Mouse (Mus musculus) left cerebral cortex, postnatal 25 days (tissue): ENCODE data around the gene Gpsm1. TPM values are rescaled to one million over a fixed set of nuclear protein-coding genes. Genes with fewer than 3 reads are reported as not detected.

Source experiments
- DNase-seq, 2 experiments: peaks; one replicate each; pipeline ENCODE4 v3.0.0; 2022; ENCODE audit warnings: low spot score in 2 of 2, mixed read lengths in 1 of 2
- intact Hi-C: fragments of 180-260 bp; cut with DNase I; formaldehyde crosslinking; loops from one replicate; pipeline ENCODE4 v1.15.1; 2025
- total RNA-seq, 2 experiments: library from RNA; stranded (reverse); gene quantifications; 2 replicates each; pipeline ENCODE4 v1.2.3; 2021

The Gpsm1 gene
- total RNA-seq, 2 experiments from 2014 or later = 48.7 to 51.4 TPM

DNA sequence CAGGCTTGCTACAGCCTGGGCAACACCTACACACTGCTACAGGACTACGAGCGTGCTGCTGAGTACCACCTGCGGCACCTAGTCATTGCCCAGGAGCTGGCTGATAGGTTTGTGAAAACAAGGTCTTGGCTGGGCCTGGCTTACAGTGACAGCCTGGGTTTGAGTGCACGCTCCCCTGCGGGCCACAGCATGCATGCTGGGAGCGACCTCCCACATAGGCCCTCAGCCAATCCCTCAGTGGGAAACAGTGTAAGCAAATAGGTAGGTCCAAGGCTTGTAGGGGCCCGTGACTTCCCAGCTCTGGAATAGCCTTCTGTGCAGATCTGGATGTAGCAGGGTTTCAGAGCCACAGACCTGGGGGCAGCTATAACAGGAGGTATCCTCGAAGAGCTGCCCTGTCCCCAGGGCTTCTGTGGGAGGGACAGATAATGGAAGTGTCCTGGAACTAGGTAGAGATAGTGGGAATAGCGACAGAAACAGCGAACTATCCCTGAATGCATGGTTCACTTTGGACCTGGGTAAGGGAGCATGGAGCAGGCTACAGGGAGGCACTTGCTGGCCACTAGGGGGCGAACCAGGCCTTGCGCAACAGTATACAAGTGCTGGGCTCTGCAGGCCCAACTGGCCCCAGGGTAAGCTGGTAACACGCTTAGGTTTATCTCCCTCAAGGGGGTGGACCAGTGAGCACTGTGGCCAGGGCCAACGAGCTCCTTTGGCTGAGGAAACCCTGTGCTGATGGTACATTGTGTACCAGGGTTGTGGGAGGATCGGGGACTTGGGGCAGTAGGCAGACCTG lies 10.3 kb downstream of the Gpsm1 start:
- intact Hi-C loops = loop anchor here (1.0 to 10.0 kb wide), 3 partner anchors 27 to 239 kb away; partner anchors contain the start of gene Dnlz
- DNase-seq = no peak

DNA sequence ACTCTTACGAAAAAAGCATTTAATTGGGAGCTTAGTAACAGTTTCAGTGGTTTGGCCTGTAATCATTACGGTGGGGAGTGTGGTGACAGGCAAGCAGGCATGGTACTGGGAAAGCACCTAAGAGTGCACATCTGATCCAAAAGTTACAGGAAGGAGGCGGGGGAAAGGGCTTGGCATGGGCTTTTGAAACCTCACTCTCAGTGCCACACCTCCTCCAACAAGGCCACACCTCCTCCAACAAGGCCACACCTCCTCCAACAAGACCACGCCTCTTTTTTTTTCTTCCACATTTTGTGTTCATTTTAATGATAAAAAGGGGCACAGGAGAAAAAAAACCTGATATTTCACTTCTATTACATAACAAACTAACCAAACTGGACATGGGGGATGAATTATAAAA lies 12.5 kb downstream of the Gpsm1 start:
- no peak for DNase-seq
- intact Hi-C loops = loop anchor here (5.0 to 10.0 kb wide), 2 partner anchors 114 to 237 kb away; no protein-coding TSS in a partner anchor

DNA sequence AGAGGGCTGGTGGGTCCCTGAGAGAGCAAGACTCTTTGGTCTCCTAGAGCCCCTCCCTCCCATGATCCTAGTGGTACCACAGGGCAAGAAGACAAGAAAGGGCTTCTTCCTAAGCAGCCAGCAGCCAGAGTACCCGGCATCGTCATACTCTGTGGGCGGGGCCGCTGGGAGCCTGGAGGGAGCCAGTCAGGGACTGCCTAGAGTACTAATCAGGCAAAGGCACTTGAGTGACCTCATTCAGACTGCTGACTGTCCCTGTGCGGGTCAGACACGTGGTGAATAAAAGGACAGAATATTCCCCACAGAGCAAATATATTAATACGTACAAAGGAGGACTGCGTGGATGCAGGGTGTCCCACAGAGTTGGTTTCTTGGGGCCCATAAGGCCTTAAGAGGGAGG lies 14.1 kb downstream of the Gpsm1 start:
- peak in 1 of 2 experiments; percentile 54 for DNase-seq
- intact Hi-C loops = loop anchor here (5.0 to 10.0 kb wide), 2 partner anchors 113 to 235 kb away; no protein-coding TSS in a partner anchor

DNA sequence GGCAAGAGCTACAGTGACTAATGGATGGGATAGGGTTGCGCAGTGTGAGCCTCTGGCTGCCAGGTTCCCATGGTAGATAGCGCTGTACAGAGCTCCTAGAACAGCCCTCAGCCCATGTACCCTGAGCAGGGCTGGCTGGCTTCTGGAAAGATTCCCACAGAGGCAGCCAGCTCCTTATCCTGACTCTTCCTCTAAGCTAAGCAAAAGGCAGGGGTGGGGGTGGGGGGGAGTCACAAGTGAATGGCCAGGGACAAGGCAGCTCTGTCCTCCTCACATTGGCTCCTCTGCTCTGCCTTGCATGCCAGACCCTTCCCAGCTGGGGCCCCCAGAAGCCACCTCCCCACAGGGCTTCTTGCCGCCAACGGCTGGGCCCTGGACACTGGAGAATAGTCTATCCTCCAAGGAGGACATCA lies 14.7 kb downstream of the Gpsm1 start:
- DNase-seq = no peak
- intact Hi-C loops = no loop called here

DNA sequence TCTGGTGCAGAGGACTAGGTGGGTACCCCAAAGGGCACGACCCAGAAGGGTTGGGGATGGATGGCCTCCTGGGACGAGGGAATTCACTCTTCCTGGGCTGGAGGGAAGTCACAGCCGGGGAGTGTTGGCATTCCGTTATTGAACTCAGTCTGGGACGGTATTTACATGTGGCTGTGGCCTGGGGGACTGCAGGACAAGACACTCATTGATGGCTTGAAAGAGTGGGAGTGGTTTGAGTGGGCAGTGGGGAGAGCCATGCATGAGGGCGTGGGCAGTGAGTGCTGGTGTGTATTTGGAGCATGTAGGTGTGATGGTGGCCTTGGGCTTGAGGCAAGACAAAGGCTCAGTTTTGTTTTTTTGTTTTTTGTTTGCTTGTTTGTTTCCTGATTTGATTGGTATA lies 15.4 kb downstream of the Gpsm1 start:
- DNase-seq = peak in 1 of 2 experiments; percentile 30
- intact Hi-C loops = no loop called here

DNA sequence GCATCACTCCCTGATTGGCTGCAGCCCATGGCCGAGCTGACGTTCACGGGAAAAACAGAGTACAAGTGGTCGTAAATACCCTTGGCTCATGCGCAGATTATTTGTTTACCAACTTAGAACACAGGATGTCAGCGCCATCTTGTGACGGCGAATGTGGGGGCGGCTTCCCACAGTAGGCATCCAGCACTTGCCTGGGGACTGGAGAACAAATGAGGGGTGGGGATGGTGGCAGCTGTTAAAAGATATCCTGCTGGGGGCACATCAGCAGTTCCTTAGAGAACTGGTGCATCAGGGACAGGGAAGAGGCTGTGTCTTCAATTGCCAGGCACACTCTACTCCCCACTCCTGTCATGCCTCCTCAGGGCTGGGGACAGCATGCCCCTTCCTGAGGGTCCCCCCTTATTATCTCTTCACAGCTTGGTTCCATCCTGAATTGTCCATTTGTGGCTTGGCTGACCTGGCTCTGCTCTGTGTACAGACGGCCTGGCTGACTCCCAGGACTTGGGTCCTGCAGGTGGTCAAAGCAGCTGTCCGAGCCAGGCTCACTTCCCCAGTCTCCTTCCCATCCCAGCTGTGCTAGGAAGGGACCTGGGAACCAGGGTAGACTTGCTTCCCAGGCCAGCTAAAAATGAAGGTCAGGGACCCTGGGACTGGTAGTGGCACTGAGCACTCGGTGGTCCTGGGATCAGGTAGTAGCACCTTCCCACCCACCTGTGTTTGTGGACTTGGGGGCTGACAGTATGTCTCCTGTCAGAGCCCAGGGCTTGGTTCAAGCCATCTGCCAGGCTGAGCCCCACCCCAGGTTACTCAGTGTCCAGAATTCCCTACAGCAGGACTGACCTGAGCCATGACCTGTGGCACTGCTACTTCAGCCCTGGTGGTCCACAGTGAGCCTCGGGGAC lies 23.2 kb downstream of the Gpsm1 start:
- DNase-seq = no peak
- intact Hi-C loops = no loop called here

DNA sequence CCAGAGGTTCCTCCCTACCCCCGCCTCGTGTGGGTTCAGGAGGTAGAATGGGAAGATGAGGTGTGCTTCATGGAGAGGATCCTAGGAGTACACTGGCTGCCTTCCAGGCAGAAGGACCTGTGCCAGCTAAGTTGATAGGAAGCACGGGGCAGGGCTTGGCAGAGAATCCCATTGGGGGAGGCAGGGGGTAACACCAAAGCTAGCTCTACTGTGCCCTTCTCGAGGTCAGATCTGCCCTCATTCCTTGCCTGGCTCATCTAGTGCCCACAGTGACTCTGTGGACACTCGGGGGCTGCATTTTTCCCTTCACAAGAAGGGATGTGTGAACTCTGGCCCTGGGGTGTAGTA lies 23.9 kb downstream of the Gpsm1 start:
- intact Hi-C loops = no loop called here
- DNase-seq = no peak

DNA sequence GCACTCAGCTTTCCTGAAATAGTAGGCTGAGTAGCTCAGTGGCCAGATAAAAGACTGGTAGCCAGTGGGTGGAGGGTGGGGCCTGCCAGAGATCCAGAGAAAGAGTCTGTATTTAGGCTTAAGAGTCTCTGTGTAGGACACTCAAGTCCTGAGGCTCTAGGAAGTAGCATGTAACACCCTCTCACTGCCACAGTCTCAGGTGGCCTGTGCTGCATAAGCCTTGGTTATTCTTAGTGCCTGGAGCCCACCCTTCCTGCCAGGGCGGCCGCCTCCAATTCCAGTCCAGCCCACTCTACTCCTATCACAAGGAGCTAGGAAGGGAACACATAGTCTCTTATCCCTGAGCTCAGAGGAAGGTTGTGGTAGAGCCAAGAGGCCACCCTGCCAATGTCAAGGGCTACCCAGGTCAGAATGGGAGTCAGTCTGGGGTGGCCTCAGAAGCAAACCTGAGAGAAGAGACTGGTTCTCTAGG lies 26.2 kb downstream of the Gpsm1 start:
- peak; percentile 36 to 82 for DNase-seq

DNA sequence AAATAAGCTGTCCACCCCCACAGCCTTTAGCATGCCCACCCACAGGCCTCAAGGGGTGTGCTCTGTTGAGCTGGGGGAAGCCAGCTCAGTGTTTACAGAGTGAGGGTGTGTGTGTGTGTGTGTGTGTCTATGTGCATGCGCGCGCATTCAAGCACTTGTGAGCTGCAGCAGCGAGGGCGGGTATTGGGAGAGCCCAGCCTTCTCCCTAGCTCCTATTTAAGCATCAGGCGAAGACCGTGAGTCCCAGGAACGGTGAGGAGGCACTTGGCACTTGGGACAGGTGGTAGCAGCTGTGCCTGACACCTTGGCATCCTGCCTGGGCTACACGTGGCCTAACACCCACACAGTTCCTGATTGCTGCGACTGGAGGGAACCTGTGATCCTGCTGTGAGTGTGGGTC lies 26.7 kb downstream of the Gpsm1 start:
- intact Hi-C loops = no loop called here
- peak; percentile 82 to 88 for DNase-seq

More for the DNA sequence above, 26.2 kb downstream of the Gpsm1 start:
- intact Hi-C loops = no loop called here

DNA sequence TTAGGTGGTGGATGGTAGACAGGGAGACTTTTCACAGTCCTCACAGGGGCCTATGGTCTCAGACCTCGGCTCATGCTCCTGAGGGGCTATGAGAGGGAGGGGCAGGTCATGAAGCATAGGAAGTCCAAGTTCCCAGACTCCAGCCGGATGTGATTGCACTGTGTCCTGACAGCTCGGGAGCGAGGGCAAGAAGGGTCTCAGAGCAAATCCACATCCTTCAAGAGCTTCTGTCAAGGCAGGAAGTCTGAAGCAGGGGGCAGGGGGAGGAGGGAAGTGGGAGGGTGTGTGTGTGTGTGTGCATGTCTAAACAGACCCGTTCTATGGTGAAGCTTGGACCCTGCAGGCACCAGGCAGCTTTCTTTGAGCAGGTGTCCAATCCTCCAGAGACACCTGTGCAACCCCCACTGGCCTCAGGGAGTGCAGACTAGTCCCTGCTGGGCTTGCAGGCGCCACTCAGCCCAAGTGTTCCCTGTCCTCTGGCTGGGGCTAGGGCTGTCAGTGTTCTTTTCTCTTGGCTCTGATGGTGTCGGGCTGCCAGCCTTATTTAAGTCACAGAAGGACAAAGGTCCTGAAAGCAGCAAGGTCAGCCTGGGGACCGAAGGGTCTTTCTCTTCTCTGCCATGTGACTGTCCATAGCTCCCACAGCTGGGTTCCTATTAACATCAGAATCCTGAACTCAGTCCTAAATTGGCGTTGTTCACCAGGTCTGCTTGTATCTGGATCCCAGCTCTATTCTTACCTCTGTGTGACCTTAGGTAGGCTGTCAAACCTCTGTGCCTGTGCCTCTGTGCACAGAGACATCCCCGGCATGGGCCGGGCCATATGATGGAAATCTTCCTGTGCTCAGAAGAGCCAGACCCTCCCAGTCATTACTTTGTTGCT lies 27.5 kb downstream of the Gpsm1 start:
- DNase-seq = no peak
- intact Hi-C loops = no loop called here

DNA sequence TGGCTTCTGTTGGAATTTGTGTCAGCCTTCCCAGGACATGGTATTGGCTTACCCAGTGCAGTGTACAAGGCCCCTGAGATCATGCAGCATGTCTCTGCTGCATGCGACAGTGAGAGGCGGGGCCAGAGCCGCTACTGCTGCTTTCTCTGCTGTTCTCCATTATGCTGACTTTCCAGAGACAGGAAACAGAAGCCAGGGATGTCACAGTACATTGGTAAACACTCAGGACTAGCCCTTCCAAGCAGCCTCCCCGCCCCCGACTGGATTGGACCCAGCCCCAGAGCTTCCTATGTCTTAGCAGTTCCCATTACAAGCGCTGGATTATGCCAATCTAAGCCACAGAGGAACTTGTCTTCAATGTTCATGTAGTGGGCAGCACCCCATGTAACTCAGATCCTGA lies 32.9 kb downstream of the Gpsm1 start:
- intact Hi-C loops = no loop called here
- no peak for DNase-seq

DNA sequence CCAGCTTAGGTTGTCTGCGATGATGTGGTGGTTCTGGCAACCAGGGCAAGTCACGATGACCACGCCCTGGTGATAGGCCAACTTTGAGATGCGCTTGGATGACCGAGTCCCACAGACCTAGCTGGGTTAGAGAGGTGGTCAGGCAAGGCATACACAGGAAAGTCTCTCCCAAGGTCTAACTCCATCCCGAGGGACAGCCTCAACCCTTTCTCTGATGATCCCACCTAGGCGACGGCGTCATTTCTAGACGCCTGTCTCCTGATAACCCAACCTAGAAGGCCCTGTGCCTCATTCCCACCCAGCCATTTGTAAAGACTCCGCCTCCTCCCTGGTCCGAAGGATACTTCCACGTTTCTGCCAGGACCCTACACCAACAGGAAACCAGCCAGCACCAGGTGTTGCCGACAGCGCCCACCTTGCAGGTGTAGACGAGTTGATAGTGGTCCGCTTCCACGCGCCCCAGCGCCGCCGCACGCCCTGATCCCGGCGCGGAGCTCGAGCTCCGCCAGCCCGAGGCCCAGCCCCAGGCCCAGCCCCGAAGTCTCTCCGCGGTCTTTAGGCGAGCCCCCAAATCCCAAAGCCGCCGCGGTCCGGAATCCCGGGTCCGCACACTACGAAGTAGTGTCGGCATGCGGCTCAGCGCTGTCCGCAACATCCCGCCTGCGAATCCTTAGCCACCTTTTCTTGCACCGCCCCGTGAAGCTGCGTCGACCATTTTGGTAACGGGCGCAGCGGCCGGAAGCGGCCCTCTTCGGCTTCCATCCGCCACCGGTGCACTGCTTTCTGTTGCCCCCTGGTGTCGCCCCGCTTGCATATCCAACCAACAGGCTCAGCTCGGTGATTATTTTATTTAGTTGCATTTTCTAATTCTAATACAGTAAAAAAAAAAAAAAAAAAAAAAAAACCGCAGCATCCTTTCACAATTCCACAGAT lies 36.3 kb downstream of the Gpsm1 start, which contains the start of gene Dnlz:
Dnlz (minus strand) TSS at position 753 of the 933 bp plus-strand sequence.
- peak; percentile 93 to 96 for DNase-seq
- intact Hi-C loops = loop anchor here (1.0 to 2.0 kb wide), 2 partner anchors 26 to 51 kb away; no protein-coding TSS in a partner anchor

DNA sequence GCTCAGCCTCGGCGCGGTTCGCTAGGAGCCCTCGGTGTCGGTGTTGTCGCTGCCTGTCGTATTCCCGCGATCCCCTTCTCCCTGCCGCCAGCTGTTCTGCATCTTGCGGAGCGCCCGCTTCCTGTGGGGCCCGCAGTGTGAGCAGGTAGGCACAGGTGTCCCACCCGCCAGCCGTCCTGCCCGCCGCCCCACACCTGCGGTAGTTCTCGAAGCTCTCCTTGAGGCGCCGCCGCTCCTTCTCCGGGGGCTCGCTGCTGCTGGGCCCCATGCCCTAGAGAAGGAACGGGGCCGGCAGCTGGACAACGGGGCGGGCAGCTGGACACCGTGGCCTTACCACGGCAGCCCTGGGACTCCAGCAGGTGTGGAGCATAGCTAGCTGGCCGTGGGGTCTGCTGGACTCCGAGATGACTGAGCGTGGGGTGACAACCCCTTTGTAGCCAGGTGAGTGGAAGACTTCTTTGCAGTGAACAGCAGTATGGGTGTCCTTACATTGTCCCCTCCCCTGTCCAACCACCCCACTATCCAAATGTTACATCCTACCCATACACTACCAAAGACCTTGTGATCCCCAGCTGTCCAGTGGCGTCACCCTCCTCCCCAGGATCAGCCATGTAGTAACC lies 37.1 kb downstream of the Gpsm1 start:
- peak in 1 of 2 experiments; percentile 54 for DNase-seq
- intact Hi-C loops = loop anchor here (1.0 to 2.0 kb wide), 2 partner anchors 27 to 52 kb away; no protein-coding TSS in a partner anchor

DNA sequence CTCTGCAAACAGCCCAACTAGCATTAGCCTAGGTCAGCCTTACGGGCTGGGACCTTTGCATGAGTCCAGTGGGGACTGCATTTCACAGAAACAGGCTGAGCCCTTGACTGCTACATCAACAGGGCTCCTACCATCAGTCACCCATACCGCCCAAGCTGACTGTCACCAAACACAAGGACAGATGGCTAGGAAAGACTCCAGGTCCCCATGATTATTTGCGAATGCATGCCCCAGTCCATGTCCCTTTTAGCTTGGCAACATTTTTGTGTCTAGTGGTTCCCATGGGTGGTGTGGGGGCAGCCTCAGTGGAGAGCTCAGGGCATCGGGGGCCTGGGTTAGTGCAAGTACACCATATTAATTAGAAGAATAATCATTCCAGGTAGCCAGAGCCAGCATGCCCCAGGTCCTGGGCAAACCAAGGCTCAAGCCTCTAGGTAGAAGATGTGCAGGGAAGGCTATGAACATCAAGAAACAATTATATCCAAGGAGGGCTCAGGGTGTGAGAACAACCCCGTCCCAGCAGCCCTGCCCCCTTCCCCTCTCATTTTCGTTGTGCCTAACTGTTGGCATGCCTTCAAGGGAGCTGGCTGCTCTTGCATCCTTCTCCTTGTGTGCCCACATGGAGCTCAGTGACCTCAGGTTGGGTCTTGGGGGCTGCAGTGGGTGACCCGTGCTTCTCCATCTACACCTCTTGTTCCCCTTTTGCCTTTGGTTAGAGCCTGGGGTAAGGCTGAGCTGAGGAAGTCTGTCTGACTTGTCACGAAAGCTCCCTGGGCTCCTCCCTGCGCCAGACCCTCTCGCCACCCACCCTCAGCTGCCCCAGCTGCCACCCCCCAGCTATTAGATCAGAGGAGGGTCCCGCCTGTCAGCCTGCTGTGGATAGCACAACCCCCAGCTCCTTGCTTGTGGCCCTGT lies 38.0 kb downstream of the Gpsm1 start:
- intact Hi-C loops = loop anchor here (2.0 kb wide), 1 partner anchor 53 kb away; no protein-coding TSS in a partner anchor
- DNase-seq = no peak

DNA sequence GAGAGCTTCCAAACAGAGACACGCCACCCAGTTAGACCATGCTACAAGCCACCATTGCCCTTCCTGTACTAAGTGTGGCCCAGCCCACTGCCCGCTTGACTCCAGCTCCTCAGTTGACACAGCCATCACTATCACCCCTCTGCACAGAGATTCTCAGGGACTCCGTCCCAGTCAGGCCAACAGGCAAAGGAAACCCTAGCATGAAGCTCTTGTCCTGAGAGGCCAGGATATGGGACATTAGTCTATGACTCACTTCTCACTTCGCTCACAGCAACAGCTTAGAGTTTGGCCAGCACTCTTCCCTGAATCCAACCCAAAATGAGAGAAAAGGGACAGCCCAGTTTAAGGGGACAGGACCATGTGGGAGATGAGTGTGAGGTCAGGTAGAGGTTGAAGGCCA lies 39.1 kb downstream of the Gpsm1 start:
- no peak for DNase-seq
- intact Hi-C loops = no loop called here

DNA sequence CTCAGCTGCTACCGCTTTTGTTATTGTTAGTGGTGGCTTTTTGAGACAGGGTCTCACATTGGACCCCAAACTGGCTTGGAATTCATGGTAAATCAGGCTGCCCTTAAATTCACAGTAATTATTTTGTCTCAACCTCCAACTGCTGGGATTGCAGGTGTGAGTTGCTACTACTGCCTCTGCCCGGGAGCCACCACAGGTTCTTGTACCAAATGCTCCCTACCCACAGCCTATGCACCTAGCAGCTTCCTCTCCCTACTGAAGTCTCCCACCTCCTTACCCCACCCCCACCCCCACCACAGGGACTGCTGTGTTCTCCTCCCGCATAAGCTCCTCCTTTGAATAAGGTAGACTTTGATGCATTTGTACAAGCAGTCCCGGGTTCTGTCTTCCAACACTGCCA lies 40.9 kb downstream of the Gpsm1 start:
- intact Hi-C loops = no loop called here

DNA sequence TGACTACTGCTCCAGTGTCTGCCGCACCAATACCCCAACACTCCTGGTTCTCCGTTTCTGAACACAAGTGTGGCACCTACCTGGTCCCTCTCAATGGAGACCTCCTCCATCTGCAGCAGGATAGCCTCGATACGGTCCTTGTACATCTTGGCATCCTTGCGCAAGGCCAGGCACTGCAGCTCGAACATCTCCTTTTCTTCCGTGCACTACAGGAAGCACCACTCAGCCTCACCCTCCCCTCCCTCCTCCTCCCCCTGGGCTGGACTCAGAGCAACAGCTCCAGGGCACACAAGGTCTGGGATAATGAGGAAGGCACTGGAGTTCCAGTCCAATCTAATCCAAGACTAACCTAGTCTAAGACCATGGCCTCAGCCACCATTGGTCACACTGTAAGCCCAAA lies 41.4 kb downstream of the Gpsm1 start:
- DNase-seq = no peak
- intact Hi-C loops = no loop called here

More for the DNA sequence above, 40.9 kb downstream of the Gpsm1 start:
- no peak for DNase-seq
